Mouse (Mus musculus) embryo, embryonic 10 days (tissue): ENCODE data around the gene Uba7.

Experiments
- DNase-seq: peaks from one replicate; pipeline ENCODE4 v3.0.0-alpha.2; 2015; ENCODE audit warnings: low spot score

Gene Uba7

DNA sequence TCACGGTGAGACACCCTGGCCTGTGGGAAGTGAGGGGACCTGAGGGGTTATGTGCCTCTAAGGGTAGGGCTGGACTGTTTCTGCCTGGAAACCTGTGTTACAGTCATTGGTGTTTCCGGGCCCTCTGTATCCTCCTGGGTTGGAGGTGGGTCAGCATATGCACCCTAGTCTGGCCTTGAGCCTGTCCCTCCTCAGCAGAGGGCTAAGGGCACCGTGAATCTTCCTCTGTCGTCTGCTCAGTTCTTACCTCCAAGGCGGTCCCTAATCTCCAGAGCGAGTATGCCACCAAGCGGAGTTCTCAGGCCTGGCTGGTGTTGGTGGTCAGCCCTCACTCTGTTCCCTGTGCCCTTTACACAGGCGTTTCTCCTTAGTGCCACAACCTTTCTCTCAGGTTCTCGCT is 12.4 kb upstream of the Uba7 start:
- no peak for DNase-seq

DNA sequence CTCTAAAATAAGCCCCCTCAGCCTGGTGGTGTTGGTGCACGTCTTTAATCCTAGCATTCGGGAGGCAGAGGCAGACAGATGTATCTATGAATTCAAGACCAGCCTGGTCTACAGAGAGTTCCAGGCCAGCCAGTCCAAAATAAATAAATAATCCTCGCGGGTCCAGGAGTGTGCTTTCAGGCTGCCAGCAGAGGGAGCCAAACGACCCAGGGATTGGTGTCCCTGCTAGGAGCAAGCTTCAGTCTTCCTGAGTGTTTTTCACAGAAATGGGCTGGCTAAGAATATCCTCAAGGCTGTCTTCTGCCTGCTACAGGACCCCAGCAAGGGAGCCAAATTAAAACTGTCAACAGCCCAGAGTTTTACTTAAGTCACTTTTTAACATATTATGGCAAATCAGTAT is 11.6 kb upstream of the Uba7 start:
- DNase-seq = peak; percentile 90

DNA sequence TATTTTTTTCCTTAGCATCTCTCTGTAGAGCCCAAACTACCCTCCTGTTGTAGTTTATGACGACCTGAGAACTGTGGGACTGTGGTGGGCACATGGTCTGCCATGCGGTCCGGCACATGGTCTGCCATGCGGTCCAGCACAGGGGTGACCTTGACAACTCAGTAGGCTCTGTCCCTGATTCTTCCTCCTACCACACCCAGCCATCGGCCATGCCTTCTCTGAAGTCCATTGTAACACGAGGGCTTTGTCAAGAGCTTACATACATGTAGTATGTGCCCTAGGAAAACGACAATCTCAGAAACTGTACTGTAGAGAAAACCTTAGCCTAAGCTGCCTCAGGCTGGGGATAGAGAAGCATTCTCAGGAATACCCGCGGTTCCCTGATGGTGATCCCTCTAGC is 10.6 kb upstream of the Uba7 start:
- DNase-seq = no peak

DNA sequence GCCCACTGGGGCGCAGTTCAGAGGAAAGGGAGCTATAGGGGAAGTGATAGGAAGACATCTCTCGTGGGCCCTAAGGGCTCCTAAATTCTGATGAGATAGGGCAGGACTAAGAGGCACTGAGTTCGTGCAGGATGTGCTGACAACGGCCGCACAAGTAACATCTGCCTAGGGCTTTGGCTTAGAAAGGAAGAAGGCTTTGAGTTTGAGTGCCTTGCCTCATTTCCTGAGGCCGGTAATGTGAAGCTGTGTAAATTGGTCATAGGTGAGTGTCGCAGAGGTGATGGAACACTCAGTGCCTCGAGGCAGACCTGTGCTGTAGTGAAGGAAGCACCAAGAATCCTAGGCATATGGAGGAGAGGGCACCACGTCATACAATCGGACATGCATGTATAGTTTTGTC is 8.6 kb upstream of the Uba7 start:
- DNase-seq = no peak

DNA sequence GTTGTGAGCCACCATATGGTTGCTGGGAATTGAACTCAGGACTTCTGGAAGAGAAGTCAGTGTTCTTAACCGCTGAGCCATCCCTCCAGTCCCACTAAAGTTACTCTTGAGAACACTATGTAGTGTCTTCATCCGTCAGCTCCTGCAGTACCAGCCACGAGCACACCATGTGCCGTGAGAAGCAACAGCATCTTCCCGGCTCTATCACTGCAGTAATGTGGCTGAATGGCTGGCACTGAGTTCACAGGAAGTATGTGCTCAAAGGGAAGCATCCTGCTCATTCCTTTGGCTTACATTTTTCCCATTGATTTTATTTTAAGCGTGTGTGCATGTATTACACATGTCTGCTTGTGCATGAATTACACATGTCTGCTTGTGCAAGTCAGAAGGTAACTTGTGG is 7.9 kb upstream of the Uba7 start:
- DNase-seq = no peak

DNA sequence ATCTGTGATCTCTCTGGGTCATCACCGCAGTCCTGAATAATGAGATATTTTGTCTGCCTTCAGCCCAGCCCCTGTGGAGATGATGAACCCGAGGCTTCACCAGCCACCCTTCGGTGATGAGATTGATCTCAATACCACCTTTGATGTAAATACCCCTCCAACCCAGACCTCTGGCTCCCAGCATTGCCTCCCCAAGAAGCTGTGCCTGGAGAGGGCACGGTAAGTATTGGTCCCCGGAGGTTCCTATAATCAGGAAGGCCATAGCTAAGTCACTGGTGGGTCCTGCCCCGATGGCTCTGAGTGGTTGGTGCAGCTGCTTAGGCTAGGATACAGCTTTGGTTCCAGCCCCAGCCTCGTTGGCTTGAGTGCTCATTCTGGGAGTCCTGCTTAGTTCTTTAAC is 6.8 kb upstream of the Uba7 start:
- no peak for DNase-seq

DNA sequence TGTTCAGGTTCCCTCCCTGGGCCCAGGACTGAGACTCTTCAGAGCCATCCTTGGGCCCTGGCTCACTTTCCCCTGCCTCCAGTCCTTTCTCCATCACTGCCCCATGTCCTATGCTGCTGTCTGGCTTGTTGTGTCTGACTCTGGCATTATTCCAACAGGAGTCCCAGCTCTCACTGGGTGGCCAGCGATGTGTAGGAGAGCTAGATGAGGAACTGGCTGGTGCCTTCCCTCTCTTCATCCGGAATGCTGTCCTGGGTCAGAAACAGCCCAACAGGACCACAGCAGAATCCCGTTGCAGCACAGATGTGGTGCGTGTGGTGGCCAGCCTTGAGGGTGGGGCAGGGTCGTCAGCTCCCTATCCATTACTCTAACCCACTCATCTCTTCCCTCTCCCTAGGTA is 5.0 kb upstream of the Uba7 start:
- DNase-seq = no peak

DNA sequence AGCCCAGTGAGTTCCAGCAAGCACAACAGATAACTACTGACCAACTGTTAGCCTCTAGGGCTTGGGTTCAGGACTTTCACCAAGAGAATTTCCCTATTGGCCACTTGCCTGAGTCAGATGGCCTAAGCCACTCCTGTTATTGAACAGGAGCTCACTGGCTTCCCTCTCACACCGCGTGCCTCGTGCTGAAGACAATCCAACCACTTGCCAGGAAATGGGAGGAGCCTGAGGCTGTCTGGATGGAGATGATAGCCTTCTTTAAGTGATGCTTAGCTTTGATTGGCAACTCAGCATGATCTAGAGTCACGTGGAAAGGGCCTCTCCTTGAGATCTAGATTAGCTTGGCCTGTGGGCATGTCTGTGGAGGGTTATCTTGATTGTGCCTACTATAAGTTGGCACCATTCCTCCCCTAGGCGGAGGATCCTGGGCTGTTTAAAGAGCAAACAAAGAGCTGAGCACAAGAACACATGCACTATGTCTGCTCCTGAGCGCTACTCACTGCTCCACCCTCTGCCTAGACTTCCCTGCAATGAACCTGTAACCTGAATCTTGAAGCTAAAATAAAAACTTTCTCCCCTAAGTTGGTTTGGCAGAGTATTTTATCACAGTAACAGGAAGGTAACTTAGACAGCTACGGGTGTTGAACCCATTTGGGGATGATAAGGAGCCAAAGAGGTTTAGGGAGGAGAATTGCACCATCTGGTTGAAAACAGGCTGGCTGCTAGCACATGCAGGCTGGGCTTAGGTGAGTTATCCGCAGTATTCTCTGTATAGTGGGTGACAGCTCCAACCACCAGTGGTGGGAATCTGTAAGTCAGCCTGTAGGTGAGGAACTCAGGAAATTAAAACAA is 3.4 kb upstream of the Uba7 start:
- no peak for DNase-seq

DNA sequence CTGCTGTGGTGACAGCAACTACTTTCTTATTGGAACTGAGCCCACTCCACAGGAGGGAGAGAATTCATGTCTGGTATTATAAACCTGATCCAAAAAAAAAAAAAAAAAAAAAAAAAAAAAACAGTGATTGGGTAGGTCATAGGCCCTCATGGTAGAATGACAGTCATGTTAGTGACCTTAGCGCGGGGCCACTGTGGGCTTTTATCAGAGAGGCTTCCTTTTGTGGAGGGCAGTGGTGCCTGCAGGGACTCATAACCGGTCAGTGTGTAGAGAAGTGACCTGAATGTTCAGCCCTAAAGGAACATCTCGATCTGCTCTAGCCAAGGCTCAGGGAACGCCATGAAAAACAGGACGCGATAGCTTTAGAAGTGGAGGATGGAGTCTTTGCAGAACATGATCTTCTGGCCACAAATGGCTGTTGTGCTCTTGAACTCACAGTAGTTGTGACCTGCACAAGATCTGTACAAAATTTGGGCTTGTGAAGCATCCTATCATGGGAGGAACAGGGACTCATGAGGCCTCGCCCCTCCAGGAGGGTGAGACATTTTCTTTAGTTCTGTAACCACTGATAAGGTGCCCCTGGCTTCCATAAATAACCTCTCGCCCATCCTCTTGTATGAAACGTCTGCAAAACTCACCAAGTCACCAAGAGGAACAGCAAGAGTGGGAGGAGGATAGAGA is 674 bp upstream of the Uba7 start:
- no peak for DNase-seq

DNA sequence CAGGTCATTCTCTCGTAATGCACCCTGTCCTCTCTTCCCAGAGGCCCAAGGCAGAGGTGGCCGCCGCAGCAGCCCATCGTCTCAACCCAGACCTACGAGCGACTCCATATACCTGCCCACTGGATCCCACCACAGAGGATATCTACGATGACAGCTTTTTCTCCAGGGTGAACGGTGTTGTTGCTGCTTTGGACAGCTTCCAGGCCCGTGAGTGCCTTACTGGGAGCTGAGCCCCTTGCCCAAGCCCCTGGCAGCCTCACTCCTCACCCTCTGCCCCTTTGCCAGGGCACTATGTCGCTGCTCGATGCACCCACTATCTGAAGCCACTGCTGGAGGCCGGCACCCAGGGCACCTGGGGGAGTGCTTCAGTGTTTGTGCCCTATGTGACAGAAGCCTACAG is 3.5 kb downstream of the Uba7 start:
- DNase-seq = no peak

DNA sequence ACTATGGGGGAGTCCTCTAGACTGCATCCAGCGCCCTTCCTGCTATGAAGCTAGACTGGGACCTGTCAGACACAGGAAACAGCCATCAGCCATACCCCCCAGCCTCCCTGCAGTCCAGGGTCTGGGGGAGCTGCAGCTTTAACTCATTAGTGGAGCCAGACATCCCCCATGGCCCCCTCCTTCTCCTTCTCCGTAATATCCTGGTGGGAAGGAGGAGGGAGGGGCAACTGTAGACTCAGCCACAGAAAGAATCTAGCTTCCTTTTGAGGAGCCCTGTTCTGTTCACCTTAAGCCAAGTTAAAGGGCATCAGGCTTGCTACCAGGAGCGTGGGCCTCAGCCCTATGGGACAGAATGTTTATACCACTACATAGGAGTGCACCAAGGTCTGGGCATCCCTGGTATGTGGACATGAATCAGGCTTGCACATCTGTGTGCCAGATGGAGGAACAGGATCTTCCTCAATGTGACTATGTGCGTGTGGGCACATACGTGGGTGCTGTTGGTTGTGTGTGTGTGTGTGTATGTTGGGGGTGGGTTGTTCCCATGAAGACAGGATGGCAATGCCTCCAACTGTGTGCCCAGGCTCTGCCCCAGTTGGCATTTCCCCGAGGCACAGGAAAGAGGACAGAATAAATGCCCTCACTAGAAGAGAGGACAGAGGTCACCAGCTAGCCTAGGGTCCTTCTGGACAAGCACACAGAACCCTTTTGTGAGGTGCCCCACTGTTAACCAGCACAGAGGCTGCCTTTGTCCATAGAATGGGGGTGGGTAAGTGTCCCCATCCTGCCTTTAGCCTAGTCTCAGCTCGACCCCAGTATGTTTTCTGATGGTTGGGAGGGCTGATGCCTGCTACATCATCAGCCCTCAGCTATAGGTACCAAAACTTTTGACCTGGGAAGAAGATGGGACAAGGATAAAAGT is 6.6 kb downstream of the Uba7 start:
- peak; percentile 81 for DNase-seq

DNA sequence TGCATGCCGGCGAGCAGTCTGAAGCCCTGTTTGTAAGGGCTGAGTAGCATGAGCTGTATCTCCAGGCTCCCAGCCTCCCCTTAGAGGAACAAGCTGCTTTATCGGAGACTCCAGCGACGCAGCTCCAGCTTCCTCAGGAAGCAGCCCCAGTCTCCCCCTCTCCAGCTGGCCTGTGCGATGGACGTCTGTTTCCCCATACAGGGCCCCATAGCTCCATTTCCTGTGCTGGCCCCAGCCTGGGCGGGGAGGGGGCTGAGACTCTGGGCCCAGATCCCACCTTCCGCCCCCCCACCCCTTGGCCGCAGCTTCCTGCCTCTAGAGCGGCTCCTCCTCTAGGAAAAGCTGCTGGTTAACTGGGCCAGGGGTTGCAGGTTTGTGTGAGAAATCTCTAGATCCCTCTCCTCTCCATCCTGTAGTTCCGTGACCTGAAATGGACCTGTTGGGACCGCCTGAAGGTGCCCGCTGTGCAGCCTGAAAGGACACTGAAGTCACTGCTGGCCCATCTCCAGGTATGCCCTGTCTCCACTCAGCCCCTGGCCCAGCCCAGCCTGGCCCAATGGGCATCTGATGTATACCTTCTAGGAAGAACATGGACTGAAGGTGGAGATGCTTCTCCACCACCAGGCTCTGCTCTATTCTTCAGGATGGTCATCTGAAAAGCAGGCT is 7.5 kb downstream of the Uba7 start, which contains the start of gene Gm20661:
Gene Gm20661, plus strand, starts transcription at position 378 of the 666 bp plus-strand sequence.
- peak; percentile 79 for DNase-seq

DNA sequence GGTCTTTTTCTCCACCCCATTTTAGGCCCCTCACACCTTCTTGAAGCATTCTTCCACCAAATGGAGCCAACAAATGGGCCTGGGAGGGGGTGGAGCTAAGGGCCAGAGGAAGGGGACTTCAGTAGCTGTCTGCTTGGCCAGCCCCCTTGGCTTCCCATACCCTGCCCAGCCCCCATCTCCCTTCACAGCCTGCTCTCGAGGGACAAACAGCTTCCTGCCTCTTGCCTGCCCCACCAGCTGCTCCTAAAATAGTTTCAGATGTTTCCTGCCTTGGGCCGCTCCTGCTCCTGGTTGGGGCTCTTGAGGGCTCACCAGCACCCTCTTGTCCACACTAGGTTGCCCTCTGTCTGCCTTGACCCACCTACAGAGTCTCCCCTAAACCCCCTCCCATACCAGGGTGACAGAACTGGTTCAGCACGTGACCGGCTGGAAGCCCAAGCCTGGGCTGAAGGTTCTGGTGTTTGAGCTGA is 8.2 kb downstream of the Uba7 start:
- peak; percentile 85 for DNase-seq

DNA sequence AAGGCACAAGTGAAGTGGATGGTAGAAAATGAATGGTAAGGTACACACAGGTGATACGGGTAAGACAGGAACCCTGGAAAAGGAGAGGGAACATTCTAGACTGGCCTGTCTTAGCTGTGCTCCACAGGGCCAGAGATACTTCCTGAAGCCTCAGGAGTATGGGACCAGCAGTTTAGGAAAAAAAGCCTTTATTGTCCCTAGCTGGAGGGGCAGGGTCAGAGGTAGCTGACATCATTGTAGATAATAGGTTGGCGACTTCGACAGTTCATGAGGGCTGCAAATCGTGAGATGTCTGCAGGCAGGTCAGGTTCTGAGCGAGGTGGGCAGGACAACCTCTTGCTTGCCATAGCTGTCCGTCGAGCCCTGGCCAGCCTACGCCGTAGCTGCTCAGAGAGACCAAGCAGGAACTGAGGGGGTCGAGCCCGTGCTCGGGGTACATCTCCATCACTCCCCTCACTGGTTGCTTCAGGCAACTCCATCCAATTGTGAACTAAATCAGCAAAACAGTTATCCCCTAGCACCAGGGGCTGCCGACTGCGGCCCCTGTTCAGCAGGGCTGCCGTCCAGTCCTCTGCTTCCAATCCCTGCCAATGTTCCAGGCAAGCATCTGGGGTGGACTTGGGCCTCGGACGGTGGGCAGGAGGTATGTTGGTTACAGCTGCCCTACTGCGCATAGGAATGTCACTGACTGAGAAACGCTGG is 8.9 kb downstream of the Uba7 start:
- peak; percentile 16 for DNase-seq

DNA sequence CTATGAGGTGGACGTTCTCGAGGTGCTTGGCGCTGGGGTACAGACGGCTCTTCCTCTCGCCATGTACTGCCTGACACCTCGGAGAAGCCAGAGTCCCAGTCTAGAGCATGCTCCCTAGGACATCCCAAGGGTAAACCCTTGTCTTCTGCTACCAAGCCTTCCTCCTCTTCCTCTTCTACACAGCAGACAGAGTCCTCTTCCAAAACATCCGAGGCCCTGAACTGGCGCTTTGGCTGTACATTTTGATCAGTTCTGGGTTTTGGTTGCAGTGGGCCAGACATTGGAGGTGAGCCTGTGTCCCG is 9.4 kb downstream of the Uba7 start:
- no peak for DNase-seq

DNA sequence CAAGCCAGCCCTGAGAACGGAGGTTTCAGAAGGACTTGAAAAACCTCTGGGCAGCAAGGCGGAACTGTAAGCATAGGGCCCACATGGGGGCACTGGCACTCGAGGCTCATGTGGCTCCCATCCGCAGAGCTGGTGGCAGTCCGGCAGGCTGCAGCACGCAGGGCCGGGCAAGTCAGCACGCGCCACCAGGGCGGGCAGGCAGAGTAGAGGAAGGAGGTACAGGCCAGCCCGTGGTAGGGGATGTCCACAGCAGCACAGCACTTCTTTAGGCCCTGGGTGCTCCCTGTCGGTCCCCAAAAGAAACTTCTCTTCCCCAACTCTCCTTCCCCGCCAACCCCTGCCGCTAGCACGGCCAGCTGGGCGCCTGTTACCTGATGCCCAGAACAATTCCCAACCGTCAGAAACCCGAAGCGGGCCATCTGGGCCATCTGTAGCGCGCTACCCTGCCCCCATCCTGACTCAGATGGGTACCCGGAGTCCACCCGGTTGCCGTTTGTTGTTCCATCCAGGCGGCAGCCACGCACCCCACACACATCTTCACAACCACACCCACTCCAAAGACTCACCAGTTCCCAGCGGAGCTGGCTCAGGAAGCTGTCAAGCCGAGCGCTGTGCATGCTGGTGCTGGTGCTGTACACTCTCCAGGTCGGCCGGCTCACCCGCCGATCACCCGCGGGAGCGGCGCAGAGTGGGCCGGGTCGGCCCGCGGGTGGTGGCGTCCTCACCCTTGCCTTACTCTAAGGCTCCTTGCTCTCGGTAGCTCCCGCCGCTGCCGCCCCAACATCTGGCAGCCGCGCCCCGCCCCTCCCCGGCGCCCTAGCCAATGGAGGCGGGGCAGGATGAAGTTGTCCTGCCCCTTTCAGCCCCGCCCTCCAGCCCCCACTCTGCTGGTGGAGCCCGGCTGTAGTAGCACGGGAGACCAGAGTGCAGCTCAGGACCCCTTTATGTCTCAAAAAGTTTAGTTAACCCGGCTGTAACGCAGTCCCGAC is 10.1 kb downstream of the Uba7 start, which contains the start of gene Inka1:
Gene Inka1, minus strand, starts transcription at position 749 of the 989 bp plus-strand sequence.
- DNase-seq = peak; percentile 88

DNA sequence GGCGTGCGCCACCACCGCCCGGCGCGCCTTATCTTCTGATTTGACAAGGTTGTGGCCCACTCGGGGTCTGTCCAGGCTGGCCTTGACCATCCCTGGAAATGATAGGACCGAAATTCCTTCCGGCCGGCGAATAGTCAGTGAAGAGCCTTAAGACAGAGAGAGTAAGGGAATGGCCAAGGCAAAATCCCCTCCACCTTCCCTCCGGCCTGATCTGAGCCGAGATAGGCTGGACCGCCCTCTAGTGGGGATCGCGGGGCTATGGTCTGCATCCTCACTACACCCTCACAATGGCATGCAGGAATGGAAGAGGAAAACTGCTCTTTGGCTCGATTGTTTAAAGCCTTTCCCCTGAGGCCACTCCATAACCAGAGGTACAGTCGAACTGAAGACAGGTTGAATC is 11.1 kb downstream of the Uba7 start:
- DNase-seq = peak; percentile 95

DNA sequence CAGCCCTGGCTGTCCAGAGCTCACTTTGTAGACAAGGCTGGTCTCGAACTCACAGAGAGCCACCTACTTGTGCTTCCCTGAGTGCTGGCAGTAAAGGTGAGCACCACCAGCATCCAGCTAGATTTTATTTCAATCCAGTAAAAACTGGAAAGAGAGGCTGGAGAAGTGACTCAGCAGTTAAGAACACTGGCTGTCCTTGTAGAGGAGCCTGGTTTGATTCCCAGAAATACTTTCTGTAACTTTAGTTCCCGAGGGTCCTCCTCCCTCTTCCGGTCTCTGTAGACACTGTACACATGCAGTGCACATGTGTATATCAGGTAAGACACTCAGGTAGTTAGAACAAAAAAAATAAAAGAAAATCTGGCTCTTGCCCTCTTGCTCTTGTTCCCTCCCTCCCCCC is 12.6 kb downstream of the Uba7 start:
- no peak for DNase-seq

DNA sequence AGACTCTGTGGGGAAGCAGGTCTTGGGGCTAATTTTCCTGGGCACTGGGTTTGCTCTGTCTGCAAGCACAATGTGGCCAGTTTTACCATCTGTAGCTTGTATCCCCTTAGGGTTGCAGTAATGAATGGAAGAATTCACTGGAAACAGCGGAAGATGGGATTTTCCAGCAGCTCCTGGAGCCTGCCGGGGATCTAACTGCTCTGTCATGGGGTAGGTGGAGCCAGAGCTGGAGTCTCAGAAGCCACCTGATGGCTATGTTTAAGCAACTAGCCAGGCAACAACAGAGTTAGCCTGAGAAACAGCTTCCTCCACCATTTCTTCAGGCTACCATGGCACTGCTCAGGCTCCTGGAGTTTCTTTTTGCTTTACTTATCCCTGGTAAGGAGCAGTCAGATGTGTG is 16.9 kb downstream of the Uba7 start, which contains the start of gene Cdhr4:
Gene Cdhr4, plus strand, starts transcription at position 301 of the 400 bp plus-strand sequence.
- no peak for DNase-seq

DNA sequence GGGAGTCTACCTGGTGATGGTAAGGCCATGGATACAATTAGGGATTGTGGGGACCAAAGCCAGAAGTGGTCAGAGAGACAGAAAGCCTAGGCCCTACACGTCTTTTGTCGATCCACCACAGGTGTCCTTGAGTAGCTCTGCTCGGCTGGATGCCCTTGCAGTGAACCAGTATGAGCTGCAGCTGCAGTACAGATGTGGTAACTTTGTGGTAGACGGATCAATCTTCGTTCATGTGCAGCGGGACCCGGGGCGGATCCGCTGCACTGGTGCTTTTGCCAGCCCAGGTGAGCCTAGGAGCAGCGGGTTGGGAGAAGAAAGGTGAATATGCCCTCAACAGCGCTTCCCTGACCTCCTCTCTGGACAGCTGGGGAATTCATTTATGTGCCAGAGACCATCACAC is 17.7 kb downstream of the Uba7 start:
- DNase-seq = no peak
